18 mouse cellular contexts compared by ENCODE assay signal in the genomic region with DNA sequence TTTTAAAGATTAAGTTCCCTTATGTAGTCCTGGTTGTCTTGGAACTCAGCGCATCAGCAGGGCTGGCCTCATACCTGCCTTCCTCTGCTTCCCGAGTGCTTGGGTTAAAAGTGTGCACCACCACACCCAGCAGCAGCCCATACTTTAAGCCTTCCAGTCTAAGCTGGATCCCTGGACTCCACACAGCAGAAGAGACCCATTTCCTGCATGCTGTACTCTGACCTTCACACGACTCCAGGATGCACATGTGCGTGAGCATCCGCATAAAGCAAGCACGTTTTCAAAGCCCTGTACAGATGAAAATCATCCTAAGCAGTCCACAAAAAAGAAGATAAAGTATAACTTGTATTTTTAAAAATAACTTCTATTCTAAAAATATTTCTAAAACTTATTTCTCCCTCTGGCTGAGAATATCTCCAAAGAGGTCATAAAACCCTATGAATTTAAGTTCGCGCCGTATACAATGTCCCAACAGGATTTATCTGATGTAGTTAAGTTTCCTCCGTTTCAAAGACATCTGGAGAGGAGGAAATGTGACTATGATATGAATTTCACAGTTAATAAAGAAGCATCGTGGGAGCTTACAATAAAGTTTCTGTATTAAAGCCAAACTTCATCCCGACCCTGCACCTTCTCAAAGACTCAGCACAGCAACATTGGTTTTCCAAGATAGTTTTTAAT.
"Had no signal": no experiment of that assay in that cellular context is flagged by ENCODE, and none has a peak within 500 bp of the region (broad histone marks: within the 10 kb centered on the region; RNA-seq: fewer than 3 reads in every experiment).

No protein-coding gene starts in this region.

- H3K9me3 ChIP-seq: liver, embryonic 13.5 days; megakaryocyte, embryonic 14.5 days; midbrain, embryonic 10.5 days; midbrain, embryonic 13.5 days; neural tube, embryonic 12.5 days; neural tube, embryonic 15.5 days had no signal

- ATAC-seq: intestine, postnatal 0 days; lung, postnatal 0 days; midbrain, embryonic 13.5 days had no signal

- H3K9ac ChIP-seq: liver, embryonic 13.5 days; midbrain, embryonic 13.5 days; neural tube, embryonic 12.5 days; neural tube, embryonic 15.5 days had no signal

- H3K4me2 ChIP-seq: liver, embryonic 13.5 days; midbrain, embryonic 13.5 days; neural tube, embryonic 12.5 days; neural tube, embryonic 15.5 days had no signal

- H3K4me3 ChIP-seq: liver, embryonic 13.5 days; megakaryocyte, embryonic 14.5 days; midbrain, embryonic 10.5 days; midbrain, embryonic 13.5 days; neural tube, embryonic 12.5 days; neural tube, embryonic 15.5 days had no signal

- DNase-seq: kidney, postnatal 14 days; liver, embryonic 13.5 days; lung, adult 2 months; lung, postnatal 36 days; right cerebral cortex, adult 18-20 months; right cerebral cortex, postnatal 14 days; right cerebral cortex, postnatal 4 days; thymus, adult 2 months; thymus, postnatal 14 days; thymus, postnatal 4 days had no signal

- H3K4me1 ChIP-seq: liver, embryonic 13.5 days; midbrain, embryonic 10.5 days; midbrain, embryonic 13.5 days; neural tube, embryonic 12.5 days; neural tube, embryonic 15.5 days had no signal

- H3K27me3 ChIP-seq: liver, embryonic 13.5 days; megakaryocyte, embryonic 14.5 days; midbrain, embryonic 13.5 days; neural tube, embryonic 12.5 days; neural tube, embryonic 15.5 days had no signal

- H3K27ac ChIP-seq: liver, embryonic 13.5 days; midbrain, embryonic 10.5 days; midbrain, embryonic 13.5 days; neural tube, embryonic 12.5 days; neural tube, embryonic 15.5 days; stomach, postnatal 0 days had no signal
